Mouse (Mus musculus) forebrain, embryonic 14.5 days (tissue): ENCODE results near the gene Gm16503. TPM values are rescaled to one million over a fixed set of nuclear protein-coding genes. Genes with fewer than 3 reads are reported as not detected.
A peak's percentile ranks its signal among the peaks of the same experiment; 100 is the strongest.
"Not testable (repeated sequence)": the region's sequence is repeated elsewhere in the genome, so short reads cannot be mapped to it uniquely, and the experiment has no call there.

Experiments used
- ATAC-seq: fragments of 200-750 bp; cut with Nextera tagmentation; 2 replicates; pipeline ENCODE4 v1.8.0; 2017; ENCODE audit warnings: mild to moderate bottlenecking, moderate library complexity
- DNase-seq: peaks from one replicate; pipeline ENCODE4 v3.0.0-alpha.2; 2015; ENCODE audit warnings: low spot score
- H3K27ac ChIP-seq: fragments of 300-500 bp; sonication (generic); 2 replicates; pipeline ENCODE4 v1.5.1; 2014; ENCODE audit warnings: low read depth, mild to moderate bottlenecking, control low read depth, low read length, moderate library complexity
- H3K27me3 ChIP-seq: fragments of 300-500 bp; sonication (generic); replicated peaks from 2 replicates; pipeline ENCODE4 v1.6.1; 2014; ENCODE audit warnings: low read length, control low read depth, mixed read lengths; ENCODE audit not compliant: control insufficient read depth, insufficient read depth
- H3K36me3 ChIP-seq: fragments of 300-500 bp; sonication (generic); 2 replicates; pipeline ENCODE4 v1.6.1; 2014; ENCODE audit warnings: low read length, control low read depth; ENCODE audit not compliant: control insufficient read depth, insufficient read depth
- H3K4me1 ChIP-seq: fragments of 300-500 bp; sonication (generic); 2 replicates; pipeline ENCODE4 v1.6.1; 2014; ENCODE audit warnings: antibody characterized with exemption, low read length, control low read depth; ENCODE audit not compliant: control insufficient read depth, insufficient read depth
- H3K4me2 ChIP-seq: fragments of 300-500 bp; sonication (generic); 2 replicates; pipeline ENCODE4 v1.6.1; 2014; ENCODE audit warnings: mild to moderate bottlenecking, control low read depth, low read length
- H3K4me3 ChIP-seq: fragments of 300-500 bp; sonication (generic); 2 replicates; pipeline ENCODE4 v1.5.1; 2014; ENCODE audit warnings: low read depth, low read length, control low read depth
- H3K9ac ChIP-seq: fragments of 300-500 bp; sonication (generic); 2 replicates; pipeline ENCODE4 v1.6.1; 2014; ENCODE audit warnings: mild to moderate bottlenecking, low read length, control low read depth, moderate library complexity
- H3K9me3 ChIP-seq: fragments of 300-500 bp; sonication (generic); replicated peaks from 2 replicates; pipeline ENCODE4 v1.6.1; 2016; ENCODE audit warnings: low read length, control low read depth, mixed read lengths; ENCODE audit not compliant: control insufficient read depth
- WGBS: fragments of 180-500 bp; shearing (Covaris S2); extraction: QIAGEN DNeasy Blood & Tissue Kit; methylation state at CpG from one replicate; pipeline ENCODE4 v1.1.7; 2014; 5-methylcytosine and 5-hydroxymethylcytosine counted together
- polyA plus RNA-seq: library from polyadenylated mRNA; unstranded; fragments of >200 nt; fragmentation: Nextera tagmentation; extraction: Ambion mirVana; gene quantifications from 2 replicates; pipeline ENCODE4 v1.2.1, GENCODE M21; 2014

Gene Gm16503
- polyA plus RNA-seq, 1 experiment from 2014 or later: 0.13 TPM

DNA sequence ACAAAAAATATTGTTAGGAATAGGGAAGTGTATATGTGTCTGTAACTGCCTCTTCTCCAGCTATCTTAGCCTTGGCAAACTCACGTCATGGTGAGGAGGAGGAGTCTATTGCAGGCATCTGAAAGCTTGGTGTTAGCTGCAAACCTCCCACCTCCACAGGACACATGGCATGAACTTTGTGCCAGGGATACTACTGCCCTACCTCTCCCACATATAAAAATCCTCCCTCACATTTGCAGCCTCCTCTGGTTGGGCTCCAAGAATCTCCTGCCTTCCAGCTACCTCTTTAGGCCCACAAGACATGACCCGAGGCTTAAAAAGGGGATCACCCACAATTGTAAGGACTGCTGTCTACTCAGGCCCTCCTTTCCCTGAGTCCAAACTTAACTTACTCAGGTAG lies 2.3 kb upstream of the Gm16503 start:
- H3K4me1 ChIP-seq: no peaks in the 10 kb centered on the region
- H3K4me3 ChIP-seq: no peak overlapping the region
- no peaks in the 10 kb centered on the region for H3K36me3 ChIP-seq
- no peaks in the 10 kb centered on the region for H3K27me3 ChIP-seq
- peaks cover 32% of the 10 kb centered on the region for H3K9me3 ChIP-seq
- ATAC-seq (no peak), DNase-seq (no peak)
- H3K27ac ChIP-seq: no peak overlapping the region
- no peak overlapping the region for H3K4me2 ChIP-seq
- WGBS: 84% methylated on average over 2 of the region's 2 CpGs
- H3K9ac ChIP-seq: no peak overlapping the region

DNA sequence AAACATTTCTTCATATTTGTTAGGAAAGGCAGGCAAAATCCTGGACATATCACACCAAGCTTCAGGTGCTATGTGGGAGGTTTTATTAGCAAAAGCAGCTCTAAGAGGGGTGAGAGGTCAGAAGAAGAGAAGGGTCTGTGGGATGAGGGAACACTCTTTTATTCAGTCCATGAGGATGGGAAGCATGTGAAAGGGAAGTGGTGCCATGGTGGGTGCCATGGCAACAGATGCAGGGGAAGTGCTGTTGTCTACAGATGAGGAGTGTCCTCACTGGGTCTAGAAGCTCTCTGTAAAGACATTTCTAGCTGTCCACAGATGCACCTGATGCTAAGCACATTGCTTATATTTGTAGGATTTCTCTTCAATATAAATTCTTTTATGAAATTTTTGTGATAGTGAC lies 1.1 kb downstream of the Gm16503 start:
- Histone ChIP-seq H3K9ac (no peak overlapping the region), H3K27me3 (no peaks in the 10 kb centered on the region), H3K36me3 (no peaks in the 10 kb centered on the region), H3K9me3 (peaks cover 34% of the 10 kb centered on the region), H3K4me3 (no peak overlapping the region), H3K4me1 (no peaks in the 10 kb centered on the region), H3K4me2 (no peak overlapping the region), H3K27ac (no peak overlapping the region)
- ATAC-seq: no peak
- DNase-seq: no peak

DNA sequence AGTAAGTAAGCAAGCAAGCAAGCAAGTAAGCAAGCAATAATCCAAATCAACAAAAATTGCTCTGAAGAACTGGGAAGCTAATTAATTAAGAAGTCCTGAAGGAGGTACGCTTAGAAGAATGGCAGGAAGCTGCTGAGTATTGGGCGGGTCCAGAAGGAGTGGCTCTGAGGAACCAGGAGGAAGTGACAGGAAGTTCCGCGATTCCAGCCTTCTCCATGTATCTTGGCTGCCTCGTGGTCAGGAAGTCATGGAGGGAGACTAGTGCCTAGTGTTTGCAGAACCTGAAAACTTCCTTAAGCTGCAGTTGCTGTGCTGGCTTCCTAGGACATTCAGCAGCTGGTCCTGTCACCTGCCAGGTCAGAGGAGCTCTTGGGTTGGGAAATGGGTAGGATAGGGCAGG lies 13.1 kb downstream of the Gm16503 start, which contains the start of gene Zfp985:
Gene Zfp985, plus strand, starts transcription at position 207 of the 400 bp plus-strand sequence.
- H3K9me3 ChIP-seq, H3K9ac ChIP-seq, H3K27ac ChIP-seq, H3K4me1 ChIP-seq, ATAC-seq, H3K36me3 ChIP-seq, H3K4me3 ChIP-seq, DNase-seq, H3K27me3 ChIP-seq, H3K4me2 ChIP-seq: not testable (repeated sequence)
- 84% methylated on average over 5 of the region's 5 CpGs for whole genome bisulfite sequencing

DNA sequence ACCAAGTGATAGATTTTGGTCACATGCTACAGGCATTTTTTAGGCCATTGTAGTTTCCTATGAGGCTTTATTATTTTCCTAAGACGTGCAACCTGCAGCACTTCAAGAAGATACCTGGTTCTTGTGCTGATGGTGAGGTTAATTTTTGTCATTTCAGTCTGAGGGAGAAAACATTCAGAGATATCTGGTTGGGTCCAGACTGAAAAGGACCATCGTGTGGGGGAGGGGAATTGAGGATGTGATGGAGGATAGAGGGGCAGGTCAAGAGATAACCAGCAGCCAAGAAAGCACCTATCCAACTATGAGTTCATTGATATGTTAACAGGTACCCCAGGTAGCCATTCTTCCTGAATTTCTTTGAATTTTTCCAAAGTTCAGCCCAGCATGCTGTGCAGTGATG lies 14.3 kb downstream of the Gm16503 start:
- not testable (repeated sequence) for H3K9me3 ChIP-seq, H3K27me3 ChIP-seq, DNase-seq, H3K4me2 ChIP-seq, ATAC-seq, H3K4me1 ChIP-seq, H3K27ac ChIP-seq, H3K9ac ChIP-seq, H3K36me3 ChIP-seq, H3K4me3 ChIP-seq
- WGBS: 73% methylated on average over 2 of the region's 2 CpGs

DNA sequence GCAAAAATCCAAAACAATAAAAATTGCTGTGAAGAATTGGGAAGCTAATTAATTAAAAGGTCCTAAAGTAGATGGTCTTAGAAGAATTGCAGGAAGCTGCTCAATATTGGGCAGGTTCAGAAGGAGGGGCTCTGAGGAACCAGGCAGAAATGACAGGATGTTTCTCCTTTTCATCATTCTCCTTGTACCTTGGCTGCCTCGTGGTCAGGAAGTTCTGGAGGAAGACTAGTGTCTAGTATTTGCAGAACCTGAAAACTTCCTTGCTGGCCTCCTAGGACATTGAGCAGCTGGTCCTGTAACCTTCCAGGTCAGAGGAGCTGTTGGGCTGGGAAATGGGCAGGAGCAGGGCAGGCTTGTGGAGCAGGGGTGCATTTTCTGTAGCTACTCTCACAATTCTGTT lies 16.9 kb downstream of the Gm16503 start:
- H3K27ac ChIP-seq, H3K27me3 ChIP-seq, DNase-seq, H3K36me3 ChIP-seq, H3K4me1 ChIP-seq, ATAC-seq, H3K9ac ChIP-seq, H3K9me3 ChIP-seq, H3K4me2 ChIP-seq, H3K4me3 ChIP-seq: not testable (repeated sequence)
- WGBS: 45% methylated on average over 1 of the region's 1 CpGs

DNA sequence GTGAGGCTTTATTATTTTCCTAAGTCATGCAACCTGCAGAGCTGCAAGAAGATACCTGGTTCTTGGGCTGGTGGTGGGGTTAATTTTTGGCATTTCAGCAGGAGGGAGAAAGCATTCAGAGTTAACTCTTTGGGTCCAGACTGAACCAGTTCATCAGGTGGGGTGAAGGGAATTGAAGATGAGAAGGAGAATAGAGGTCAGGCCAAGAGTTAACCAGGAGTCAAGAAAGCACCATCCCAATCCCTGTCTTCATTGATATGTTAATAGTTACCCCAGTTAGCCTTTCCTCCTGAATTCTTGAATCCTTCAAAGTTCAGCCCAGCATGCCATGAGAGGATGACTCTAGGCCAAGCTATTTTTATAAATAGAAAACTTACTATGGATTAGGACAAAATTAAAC lies 18.0 kb downstream of the Gm16503 start:
- DNase-seq, H3K4me2 ChIP-seq, H3K4me3 ChIP-seq, H3K4me1 ChIP-seq, ATAC-seq, H3K36me3 ChIP-seq, H3K9me3 ChIP-seq, H3K27ac ChIP-seq, H3K9ac ChIP-seq, H3K27me3 ChIP-seq: not testable (repeated sequence)

DNA sequence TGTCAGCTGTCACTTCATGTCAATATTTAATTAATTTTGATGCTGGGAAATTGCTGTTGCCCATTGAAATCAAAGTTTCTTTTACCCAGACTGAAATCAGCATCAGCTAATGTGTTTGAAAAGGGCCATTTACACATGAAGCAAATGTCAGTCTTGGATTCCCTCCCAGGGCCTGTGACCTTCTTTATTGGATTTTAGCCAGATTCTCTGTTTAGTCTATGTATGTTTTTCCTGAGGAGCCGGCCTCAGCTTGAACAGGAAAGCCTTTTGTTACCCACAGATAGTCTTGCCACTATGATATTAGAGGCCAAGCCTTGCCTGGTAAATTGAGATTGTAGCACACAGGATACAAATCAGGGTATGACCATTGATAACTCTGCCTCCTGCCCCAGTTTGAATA lies 19.1 kb downstream of the Gm16503 start:
- H3K9ac ChIP-seq, H3K36me3 ChIP-seq, H3K4me3 ChIP-seq, H3K27ac ChIP-seq, ATAC-seq, H3K4me2 ChIP-seq, H3K4me1 ChIP-seq, H3K9me3 ChIP-seq, H3K27me3 ChIP-seq: not testable (repeated sequence)
- 47% methylated on average over 1 of the region's 1 CpGs for WGBS
- DNase-seq: peak; percentile 4

DNA sequence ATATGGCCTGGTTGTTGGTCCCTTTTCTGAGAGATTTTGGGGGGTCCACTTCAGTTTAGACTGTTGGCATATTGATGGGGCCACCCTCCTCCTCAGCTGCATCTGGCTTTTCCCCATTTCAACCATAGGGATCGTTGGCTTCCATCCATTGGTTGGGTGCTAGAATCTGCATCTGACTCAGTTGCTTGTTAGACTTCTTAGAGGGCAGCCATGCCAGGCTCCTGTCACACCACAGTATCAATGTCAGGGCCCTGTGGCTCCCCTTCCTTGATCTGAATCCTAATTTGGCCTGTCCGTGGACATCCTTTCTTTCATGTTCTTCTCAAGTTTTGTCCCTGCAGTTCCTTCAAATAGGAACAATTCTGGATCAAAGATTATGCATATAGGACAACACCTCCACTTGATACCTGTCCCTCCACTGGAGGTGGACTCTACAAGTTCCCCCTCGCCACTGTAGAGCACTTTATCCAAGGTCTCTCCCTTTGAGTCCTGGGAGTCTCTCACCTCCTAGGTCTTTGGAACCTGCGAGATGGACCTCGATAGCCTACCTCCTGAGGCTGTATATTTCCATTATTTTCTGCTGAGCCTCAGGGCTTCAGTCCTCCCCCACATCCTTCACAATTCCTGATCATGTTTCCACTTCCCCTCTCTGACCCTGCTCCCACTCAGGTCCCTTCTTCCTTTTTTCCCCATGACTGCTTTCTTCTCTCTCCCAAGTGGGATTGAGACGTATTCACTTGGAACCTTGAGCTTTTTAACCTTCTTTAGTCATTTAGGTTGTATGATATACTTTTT lies 25.6 kb downstream of the Gm16503 start:
- Histone ChIP-seq H3K4me1 (no peaks in the 10 kb centered on the region), H3K36me3 (no peaks in the 10 kb centered on the region), H3K9ac (no peak overlapping the region), H3K9me3 (peaks cover 12% of the 10 kb centered on the region), H3K4me2 (no peak overlapping the region), H3K4me3 (no peak overlapping the region), H3K27me3 (no peaks in the 10 kb centered on the region), H3K27ac (no peak overlapping the region)
- 72% methylated on average over 6 of the region's 6 CpGs for WGBS
- ATAC-seq (no peak), DNase-seq (no peak)

DNA sequence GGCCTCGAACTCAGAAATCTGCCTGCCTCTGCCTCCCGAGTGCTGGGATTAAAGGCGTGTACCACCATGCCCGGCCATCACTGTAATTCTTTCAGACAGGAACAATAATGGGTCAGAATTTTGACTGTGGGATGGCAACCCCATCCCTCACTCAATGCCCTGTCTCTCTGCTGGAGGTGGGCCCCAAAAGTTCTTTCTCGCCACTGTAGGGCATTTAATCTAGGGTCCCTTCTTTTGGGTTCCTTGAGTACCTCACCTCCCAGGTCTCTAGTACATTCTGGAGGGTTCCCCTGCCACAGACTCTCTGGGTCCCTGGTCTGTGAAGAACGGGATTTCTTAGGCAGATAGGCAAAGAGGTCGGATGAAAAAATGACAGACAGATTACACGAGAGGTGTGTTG lies 31.1 kb downstream of the Gm16503 start:
- H3K27me3 ChIP-seq, ATAC-seq, H3K4me3 ChIP-seq, DNase-seq, H3K9ac ChIP-seq, H3K4me2 ChIP-seq, H3K36me3 ChIP-seq, H3K4me1 ChIP-seq, H3K27ac ChIP-seq: not testable (repeated sequence)
- 88% methylated on average over 8 of the region's 8 CpGs for WGBS
- peaks cover 14% of the 10 kb centered on the region; the same call in 1 of the 2 replicates for H3K9me3 ChIP-seq
